Mouse (Mus musculus) monocyte, adult 5-6 weeks (primary cell): Measurements from ENCODE around the gene Disc1. TPM values are rescaled to one million over a fixed set of nuclear protein-coding genes. Genes with fewer than 3 reads are reported as not detected.

Experiments
- total RNA-seq: library from RNA; stranded (forward); fragments of 200-1000, 200-491, 200-594 nt; gene quantifications from 3 replicates; pipeline ENCODE4 v1.2.3, GENCODE M21; 2017

Disc1 gene
- total RNA-seq, 1 experiment from 2014 or later, result 3.9 TPM

Other genes with a start within 250 kb of the Disc1 start
- gene Gnpat, start 191.2 kb upstream of the Disc1 start, total RNA-seq, result 37.0 to 58.8 TPM (median 41.2 TPM) in 3 replicates
- gene 2810004N23Rik, start 191.1 kb upstream of the Disc1 start, total RNA-seq, result 26.0 to 39.2 TPM (median 27.4 TPM) in 3 replicates
- 12.3 to 19.4 TPM (median 13.2 TPM) in 3 replicates for gene Exoc8, start 156.5 kb upstream of the Disc1 start, total RNA-seq
- gene Sprtn, start 156.3 kb upstream of the Disc1 start, total RNA-seq, result 15.5 to 26.7 TPM (median 22.1 TPM) in 3 replicates
- 24.4 to 26.1 TPM (median 24.5 TPM) in 3 replicates for gene Egln1, start 104.9 kb upstream of the Disc1 start, total RNA-seq
- 61.3 to 84.4 TPM (median 71.8 TPM) in 3 replicates for gene Tsnax, start 41.2 kb upstream of the Disc1 start, total RNA-seq